Mouse (Mus musculus) c-Kit-positive CD71-positive TER-119-negative erythroid progenitor cells, embryonic 14.5 days (primary cell): ENCODE results near the gene Afm.

Experiments
- DNase-seq: peaks from one replicate; pipeline ENCODE4 v3.0.0-alpha.2; 2013; ENCODE audit warnings: low read depth

Afm gene

DNA sequence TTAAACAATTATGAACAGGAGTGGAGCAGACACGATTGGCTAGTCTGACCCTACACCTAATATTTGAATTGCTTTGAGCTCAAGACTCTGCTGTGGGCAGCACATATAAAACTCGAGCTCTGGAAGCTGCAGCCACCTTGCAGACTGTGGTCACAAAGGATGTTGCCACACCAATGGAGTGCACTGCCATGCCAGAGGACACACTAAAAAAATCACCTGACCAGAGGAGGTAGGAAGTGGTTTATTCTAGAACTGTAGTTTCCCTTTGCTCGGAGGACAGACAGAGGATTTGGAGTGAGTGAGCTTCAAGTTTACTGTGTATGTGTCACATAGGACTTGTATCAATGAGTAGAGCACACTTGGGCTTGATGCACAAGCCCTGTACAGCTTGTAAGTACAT, 37.3 kb downstream of the Afm start:
- no peak for DNase-seq

DNA sequence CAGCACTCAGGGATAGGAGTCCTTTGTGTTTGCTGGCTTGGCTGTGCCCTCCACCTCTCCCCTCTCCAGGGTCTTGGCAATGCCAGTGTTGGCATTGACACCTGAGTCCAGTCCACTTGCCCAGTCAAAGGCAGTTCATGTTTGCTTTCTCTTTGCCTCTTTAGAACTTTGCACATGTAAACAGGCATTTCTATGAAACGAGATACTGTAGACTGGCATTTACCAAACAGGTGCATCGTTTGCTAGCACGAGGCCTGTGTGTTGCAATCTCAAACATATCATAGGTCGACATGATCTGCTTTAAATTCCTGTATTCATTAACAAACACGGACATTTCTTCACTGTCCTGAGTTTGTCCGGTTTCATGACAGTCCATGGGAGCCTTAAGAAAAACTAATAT, 42.0 kb downstream of the Afm start, which contains the start of gene 5830473C10Rik:
5830473C10Rik (plus strand) TSS at position 365 of the 400 bp plus-strand sequence.
- DNase-seq, result no peak

DNA sequence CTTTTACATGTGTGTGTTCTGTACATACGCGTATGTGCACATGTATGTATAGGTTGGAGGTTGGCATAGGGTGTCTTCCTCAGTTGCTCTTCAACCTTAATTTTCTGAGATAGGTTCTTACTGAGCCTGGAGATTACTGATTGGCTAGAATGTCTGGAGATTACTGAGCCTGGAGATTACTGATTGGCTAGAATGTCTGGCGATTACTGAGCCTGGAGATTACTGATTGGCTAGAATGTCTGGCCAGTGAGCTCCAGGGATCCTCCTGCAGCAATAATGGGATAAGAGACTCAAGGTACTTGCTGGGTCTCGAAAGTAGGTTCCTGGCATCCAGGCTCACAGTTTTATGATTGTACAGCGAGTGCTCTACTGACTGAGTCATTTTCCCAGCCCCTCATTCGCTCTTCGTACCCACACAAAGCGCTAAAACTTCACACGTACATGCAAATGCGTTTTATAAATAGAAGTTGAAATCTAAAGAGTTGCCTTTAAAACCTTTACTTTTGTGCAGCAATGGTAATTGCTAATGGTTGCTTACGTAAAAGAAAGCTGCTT, 43.1 kb downstream of the Afm start:
- no peak for DNase-seq

DNA sequence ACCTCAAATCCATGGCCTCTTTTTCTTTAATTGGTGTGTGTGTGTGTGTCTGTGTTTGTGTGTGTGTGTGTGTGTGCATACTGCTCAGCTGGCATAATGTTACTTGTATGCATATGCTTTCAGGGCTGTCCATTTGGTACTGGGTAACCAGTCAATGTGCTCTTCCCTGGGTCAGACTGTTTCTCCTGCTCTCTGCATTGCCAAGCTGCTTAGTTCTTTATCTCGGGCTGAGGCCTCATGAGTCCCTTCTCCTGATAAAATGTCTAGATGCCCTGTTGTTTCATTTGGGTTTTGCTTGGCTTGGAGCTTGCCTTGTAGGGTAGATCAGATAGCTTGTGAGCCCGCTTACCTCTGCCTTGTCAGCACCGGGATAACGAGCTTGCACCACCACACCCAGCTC, 44.1 kb downstream of the Afm start:
- no peak for DNase-seq

DNA sequence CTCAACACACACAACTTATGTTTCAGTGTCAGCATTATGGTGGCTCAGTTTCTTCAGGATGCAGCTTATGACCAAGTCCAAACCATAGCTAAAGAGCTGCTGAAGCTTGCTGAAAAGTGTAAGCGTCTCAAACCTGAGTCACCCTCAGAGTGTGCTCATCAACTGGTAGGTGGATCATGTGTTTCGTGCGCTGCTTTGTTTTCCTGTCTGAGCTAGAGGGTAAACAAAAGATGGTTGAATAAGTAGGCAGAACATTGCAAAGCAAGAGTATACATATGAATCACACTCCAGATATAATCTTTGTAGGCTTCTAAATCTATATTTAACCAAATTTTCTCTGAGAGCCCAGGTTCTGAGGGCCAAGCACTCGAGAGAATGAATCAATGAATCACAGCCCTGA, 45.4 kb downstream of the Afm start:
- no peak for DNase-seq

DNA sequence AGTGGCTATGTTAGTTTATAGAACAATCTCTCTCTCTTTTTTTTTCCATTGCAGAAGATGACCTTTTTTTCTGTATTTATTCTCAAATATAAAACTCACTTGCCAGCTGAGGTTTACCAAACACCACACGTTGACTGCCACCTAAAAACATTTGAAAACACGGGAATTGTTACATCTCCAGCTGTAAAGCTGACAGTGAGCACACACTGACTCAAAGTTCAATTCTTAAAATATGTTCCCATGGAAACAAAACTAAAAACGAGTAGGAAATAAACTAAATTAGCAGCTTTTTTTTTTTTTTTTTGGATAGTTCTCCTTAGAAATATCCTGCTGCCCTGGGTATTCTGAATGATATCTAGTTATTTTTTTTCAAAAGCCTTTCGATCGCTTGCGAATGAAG, 46.5 kb downstream of the Afm start:
- no peak for DNase-seq

DNA sequence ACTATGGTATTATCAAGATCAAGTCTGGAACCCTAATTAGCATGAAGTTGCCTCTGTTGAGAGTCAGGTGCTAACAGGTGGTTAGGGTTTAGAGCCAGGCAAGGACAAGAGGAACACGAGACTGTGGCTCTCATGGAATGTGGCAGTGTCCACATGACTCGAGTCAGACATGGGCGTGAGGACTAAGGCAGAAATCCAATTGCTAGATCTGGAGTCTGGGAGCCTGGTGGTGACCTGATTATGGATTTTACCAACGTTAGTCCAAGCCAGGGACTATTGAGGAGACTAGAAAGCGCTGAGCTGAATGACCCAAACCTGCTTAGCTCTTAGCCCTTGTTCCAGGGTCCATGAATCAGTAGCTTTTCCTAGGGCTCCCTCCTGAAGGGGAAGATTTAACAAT, 49.1 kb downstream of the Afm start:
- no peak for DNase-seq

DNA sequence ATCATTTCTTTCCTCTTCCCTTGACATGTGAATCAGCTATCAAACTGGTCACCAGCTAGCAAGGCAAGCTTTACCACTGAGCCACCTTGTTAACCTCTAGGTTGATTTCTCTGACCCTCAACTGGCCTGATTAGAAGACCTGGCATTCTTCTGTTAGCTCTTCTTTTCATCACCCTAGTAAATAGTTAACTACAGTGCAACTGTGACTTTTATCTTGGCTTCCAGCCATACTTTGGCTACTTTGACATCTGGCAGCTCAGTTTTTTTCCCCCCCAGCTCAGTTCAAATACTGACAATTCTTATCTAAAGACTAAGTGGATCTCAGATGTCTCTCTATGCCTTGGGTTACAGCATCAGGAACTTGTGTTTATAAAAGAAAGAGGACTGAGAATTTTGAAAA, 49.6 kb downstream of the Afm start:
- no peak for DNase-seq

DNA sequence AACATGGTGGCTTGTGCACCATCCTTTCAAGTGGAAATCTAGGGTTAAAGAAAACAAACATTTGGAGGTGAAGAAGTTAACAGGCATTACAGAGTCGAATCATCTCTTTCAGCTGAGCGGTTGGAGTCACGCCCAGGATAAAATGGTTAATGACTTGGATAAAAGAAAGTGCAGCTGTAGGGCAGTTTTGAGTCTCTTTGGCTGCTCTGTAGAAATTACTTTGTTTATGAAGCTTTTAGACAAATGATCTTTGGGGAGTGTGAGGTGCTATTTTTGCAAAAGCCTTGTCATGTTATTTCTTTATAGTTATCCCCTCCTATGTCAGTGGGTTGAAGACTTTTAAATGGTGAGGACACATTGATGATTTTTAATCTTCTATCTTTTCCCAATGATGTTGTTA, 52.5 kb downstream of the Afm start:
- DNase-seq, result no peak

DNA sequence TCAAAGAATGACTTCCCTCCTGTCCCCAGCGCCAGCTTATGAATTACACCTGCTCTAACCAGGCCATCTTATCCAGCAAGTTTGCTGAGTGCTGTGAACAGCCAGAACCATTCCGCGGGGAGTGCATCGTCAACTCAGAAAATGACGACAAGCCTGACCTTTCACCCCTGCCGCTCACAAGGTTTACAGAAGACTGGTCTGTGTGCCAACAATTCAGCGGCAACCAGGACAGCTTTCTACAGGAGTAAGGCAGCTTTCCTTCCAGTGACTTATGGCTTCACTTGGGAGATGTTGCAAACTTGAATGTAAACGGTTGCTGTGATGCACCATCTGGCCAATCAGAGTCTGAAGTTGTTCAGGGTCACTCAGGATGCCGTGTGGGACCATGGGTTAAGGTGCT, 59.0 kb downstream of the Afm start:
- no peak for DNase-seq

DNA sequence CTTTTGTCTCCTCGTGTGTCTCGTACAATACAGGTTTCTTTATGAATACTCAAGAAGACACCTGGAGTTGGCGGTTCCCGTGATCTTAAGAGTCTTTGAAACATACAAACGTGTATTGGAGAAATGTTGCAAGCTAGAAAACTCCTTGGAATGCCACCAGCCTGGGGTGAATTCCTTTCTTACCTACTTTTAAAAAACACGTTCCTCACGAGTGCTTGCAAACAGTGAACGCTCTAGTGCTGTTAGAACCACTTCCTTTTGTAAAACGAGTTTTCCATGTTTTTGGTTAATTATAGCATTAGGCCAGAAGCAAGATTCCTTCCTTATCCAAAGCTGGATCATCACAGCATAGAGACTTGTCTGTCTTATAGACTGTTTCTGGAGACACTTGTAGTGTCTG, 60.8 kb downstream of the Afm start:
- no peak for DNase-seq

DNA sequence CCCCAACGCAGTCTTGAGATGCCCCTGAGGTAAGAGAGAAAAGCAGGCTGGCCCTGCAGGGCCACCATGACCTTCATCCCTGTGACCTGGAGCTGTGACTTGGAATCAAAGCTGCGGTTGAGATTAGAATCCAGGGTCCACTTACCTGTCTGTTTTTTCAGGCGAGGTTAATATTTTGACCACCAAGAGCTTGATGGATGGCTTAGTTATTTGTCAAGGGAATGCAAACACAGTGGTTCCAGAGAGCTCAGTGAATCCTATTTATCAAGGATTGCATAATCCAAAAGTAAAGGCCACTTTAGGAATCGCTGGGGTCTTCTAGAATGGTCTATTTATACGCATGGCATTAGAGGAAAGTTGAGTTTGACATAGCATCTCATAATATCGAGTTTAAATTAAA, 63.4 kb downstream of the Afm start:
- DNase-seq, result no peak

DNA sequence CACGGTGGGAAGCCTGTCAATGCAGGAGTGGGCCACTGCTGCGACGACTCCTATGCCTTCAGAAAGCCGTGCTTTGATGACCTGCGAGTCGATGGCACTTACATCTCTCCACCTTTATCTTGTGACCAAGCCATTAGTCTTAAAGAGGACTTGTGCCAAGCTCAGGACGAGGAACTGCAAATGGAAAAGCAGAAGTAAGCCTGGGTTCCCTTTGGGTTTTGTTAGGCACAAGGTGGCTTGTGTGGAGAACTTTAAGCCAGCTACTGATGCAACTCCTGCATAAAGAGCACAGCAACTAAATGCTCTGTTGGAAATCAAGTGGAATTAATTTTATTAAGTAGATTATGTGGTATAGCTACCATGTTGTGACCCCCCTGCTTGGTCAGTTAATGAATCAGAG, 66.1 kb downstream of the Afm start:
- no peak for DNase-seq

DNA sequence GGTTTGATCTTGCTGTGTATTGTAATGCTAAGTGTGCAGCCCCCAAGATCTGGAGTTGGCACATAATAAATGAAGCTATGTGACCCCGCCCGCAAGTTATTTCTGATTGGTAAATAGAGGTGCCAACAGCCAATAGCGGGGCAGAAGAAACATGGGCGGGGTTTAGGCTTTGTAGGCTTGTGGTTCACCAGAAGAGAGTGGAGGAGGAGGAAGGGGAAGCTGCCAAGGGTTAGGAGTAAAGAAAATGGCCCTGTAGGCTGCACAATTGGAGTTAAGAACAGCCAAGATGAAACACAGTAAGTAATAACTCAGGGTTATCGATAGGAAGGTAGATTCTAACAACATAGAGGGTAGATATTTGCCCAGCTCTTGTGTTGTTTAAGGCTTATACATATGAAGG, 67.8 kb downstream of the Afm start:
- DNase-seq, result no peak

DNA sequence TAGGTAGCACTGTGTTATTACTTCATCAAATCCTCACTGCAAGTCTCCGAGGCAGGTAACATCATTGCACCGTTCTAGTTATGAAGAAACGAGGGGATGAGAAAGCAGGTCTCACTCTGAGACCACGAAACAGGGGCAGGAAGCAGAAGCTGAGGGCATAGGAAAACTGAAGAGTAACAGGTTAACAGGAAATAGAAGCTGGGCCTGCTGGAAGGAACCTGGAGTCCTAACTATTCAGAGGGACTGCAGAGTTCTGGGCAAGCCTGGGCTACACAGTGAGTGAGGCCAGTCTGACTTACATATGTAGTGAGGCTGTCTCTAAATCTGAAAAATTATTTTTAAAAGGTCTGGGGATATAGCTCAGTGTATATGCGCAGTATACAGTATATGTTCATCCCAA, 69.4 kb downstream of the Afm start:
- DNase-seq, result no peak

DNA sequence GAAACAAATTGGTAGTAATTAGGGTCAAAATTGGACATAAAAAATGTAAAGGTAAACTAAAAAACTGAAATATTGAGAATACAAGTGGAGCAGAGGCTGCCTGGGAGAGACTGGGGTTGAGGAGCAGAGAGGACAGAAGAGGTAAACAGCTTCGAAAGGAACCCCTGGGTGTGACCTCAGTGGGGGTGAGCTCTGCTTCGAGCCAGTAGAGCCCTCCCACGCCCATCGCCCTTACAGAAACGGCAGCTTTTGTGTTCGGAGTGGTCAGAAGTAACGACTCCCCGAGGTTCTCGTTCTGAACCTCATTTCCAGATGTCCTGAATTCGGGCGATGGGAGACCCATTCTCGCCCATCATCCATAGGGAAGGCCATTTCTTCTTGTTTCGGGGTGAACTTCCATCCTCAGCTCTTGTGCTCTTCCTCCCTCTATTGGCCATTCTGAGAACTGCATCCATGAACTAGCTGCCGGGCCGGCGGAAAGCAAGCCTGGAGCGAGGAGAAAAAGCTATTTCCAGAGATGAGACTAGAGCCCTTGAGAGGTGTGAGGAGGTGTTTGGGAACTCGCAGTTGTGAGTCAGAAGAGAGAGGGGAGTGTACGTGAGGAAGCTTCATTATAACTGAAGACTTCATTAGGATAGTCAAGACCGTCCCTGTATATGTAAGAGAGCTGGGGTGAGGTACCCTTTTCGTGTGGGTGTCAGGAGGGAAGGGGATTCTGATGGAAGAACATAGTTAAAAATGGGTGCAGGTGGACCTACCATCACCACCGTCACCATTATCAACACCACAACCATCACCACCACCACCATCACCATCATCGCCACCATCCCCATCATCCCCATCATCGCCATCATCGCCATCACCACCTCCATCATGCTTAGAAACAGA, 70.2 kb downstream of the Afm start:
- DNase-seq, result peak; percentile 60

DNA sequence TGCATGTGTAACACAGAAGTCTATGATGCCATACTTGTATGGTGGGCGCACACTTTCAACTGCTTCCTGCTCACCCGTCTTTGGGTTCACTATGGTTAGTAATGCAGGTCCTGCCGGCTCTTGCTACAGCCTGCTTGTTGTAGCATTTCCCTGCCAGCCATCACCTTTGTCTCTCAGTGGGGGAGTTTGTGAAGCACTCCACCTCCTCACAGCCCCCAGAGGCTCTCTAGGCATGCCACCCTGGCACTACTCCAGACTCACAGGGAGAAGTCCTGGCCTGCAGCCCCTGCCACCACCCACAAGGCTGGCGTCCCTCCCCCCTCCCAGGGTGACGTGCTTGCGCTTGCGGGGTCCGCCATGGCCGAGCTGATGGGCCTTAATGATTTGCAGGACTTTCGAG, 71.9 kb downstream of the Afm start:
- DNase-seq, result no peak

DNA sequence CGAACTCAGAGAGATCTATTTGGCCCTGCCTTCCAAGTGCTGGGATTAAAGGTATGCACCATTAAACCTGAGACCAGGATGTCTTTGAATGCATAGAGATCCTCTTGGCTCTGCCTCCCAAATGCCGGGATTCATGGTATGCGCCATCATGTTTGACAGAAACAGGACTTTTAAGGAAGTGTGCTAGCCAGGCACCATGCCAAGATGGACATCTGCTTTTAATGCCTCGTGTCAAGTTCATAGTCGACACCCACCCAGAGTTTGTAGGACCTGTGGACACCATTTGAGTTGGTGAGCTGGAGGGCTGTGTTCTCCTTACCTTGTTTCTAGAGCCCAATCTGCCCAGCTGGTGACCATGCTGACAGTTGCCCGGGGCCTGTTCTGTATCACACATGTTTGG, 73.2 kb downstream of the Afm start:
- no peak for DNase-seq

DNA sequence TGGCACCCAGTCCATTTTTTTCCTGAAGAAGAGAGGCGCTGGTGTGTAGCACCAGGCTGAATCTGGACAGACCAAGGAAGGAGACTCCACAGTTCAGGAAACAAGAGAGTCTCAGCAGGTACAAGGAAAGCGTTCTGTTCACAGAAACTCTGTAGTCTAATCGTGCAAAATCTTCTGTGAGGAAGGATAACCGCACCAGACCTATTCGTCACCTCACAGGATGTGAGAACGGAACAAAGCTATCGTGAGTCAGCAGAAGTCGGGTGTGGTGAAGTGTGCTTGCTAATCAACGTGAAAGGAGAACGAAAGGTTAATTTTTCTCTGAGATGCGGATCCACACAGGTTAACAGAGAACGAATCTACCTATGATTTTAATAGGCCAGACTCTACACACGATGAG, 76.2 kb downstream of the Afm start:
- DNase-seq, result peak; percentile 52

DNA sequence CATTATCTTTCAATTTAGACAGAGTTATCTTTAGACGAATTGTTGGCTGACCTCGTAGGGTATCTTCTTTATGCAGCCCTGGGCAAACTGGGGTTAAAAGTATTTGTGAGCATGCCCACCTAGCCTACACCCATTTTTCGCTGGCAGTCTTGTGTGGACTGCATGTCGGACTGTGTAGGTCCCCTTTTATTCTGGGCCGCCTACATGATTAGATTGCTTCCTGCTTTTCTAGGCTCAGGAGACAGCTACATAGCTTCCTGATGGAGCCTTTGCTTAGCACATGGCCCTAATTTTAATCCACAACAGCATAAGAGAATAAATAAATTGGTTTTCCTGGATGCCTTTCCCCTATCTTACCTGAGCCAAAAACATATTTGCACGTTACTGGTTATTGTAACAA, 77.4 kb downstream of the Afm start:
- no peak for DNase-seq

DNA sequence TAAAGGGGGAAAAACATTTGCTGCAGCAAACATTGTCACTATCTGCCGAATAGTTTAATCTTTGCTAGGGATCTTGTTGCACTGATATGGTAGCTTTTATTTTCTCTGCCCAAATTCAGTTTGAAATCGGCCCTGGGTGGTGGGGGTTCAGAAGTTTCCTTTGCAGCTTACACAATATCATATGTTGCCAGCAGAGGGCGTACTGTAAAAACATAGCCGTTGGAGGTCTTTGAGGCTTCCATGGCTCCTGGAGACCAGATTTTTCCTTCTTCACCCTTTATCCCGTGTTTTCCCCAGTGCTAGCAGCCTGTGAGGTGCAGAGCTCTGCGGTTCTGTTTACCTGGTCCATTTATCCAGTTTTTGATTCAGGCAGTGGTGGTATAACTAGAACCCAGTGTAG, 82.7 kb downstream of the Afm start:
- DNase-seq, result no peak
